8 mouse cellular contexts compared by ENCODE assay signal in genomic region chr10:89872501-89873145, GRCm38 (mm10). TPM values are rescaled to one million over a fixed set of nuclear protein-coding genes. Genes with fewer than 3 reads are reported as not detected.
A peak's percentile ranks its signal among the peaks of the same experiment; 100 is the strongest.
DNase-seq lines count a peak whose midpoint lies in the region; ATAC-seq lines count a peak whose summit lies in the region.

No protein-coding gene starts in this region.

- H3K27me3 ChIP-seq in lung, embryonic 15.5 days, result peaks cover 18% of the 10 kb centered on the region
- H3K27me3 ChIP-seq in forebrain, embryonic 10.5 days (ENCODE audit: poor library complexity, severe bottlenecking), result peaks cover 41% of the 10 kb centered on the region
- no peaks in the 10 kb centered on the region for H3K27me3 ChIP-seq in hindbrain, embryonic 16.5 days (replicated peaks; ENCODE audit: control insufficient read depth, insufficient read depth, low read length)
- no peaks in the 10 kb centered on the region; the same call in 1 of the 2 replicates for H3K27me3 ChIP-seq in midbrain, embryonic 11.5 days (ENCODE audit: control insufficient read depth, insufficient read depth, low read length)

- intact Hi-C loops in gastrocnemius, postnatal 36 days (cut with DNase I), result no loop called here

- H3K4me2 ChIP-seq in lung, embryonic 15.5 days, result peak overlapping the region; percentile 99
- peak overlapping the region; percentile 81 for H3K4me2 ChIP-seq in hindbrain, embryonic 16.5 days (ENCODE audit: low read length)
- peak overlapping the region; percentile 89 for H3K4me2 ChIP-seq in midbrain, embryonic 11.5 days

- peak; percentile 85 for ATAC-seq in lung, embryonic 15.5 days (ENCODE audit: borderline replicate concordance, extremely low read depth, low FRiP score, low TSS enrichment)
- peak; percentile 95 for ATAC-seq in hindbrain, embryonic 16.5 days
- peak; percentile 89 for ATAC-seq in midbrain, embryonic 11.5 days (ENCODE audit: low FRiP score)

- H3K4me3 ChIP-seq in lung, embryonic 15.5 days, result peak overlapping the region; percentile 56
- H3K4me3 ChIP-seq in forebrain, embryonic 10.5 days, result peak overlapping the region; percentile 82
- peak overlapping the region; percentile 85 for H3K4me3 ChIP-seq in hindbrain, embryonic 16.5 days (ENCODE audit: low read length)
- peak overlapping the region; percentile 76 for H3K4me3 ChIP-seq in midbrain, embryonic 11.5 days (ENCODE audit: low read depth, low read length)

- DNase-seq in lung, adult 18-20 months, result no peak
- peak; percentile 50 for DNase-seq in forebrain, embryonic 10.5 days (ENCODE audit: extremely low spot score, low spot score)
- peak; percentile 52 to 68 for DNase-seq in left cerebral cortex, adult 9 months (ENCODE audit: low spot score in 2 of 2)
- DNase-seq in midbrain, embryonic 11.5 days (ENCODE audit: low spot score, missing footprints), result peak; percentile 93
- peak; percentile 86 for DNase-seq in telencephalon, adult 2 months (ENCODE audit: low read depth, low spot score)
- DNase-seq in gastrocnemius, postnatal 36 days, result no peak

- H3K36me3 ChIP-seq in lung, embryonic 15.5 days, result no peaks in the 10 kb centered on the region
- H3K36me3 ChIP-seq in forebrain, embryonic 10.5 days (replicated peaks), result no peaks in the 10 kb centered on the region
- no peaks in the 10 kb centered on the region for H3K36me3 ChIP-seq in hindbrain, embryonic 16.5 days (ENCODE audit: control insufficient read depth, insufficient read depth, low read length)
- no peaks in the 10 kb centered on the region for H3K36me3 ChIP-seq in midbrain, embryonic 11.5 days (ENCODE audit: control insufficient read depth, insufficient read depth, low read length)

- under 1% methylated on average over 25 of the region's 56 CpGs for WGBS in lung, embryonic 15.5 days
- WGBS in forebrain, embryonic 10.5 days, result under 1% methylated on average over 45 of the region's 56 CpGs
- WGBS in hindbrain, embryonic 16.5 days, result under 1% methylated on average over 14 of the region's 56 CpGs
- under 1% methylated on average over 7 of the region's 56 CpGs for WGBS in midbrain, embryonic 11.5 days

- no peaks in the 10 kb centered on the region for H3K9me3 ChIP-seq in lung, embryonic 15.5 days
- H3K9me3 ChIP-seq in forebrain, embryonic 10.5 days, result no peaks in the 10 kb centered on the region
- no peaks in the 10 kb centered on the region for H3K9me3 ChIP-seq in hindbrain, embryonic 16.5 days (ENCODE audit: control insufficient read depth, low read length)
- H3K9me3 ChIP-seq in midbrain, embryonic 11.5 days (ENCODE audit: control insufficient read depth, low read length), result no peaks in the 10 kb centered on the region

- peaks cover 14% of the 10 kb centered on the region for H3K4me1 ChIP-seq in lung, embryonic 15.5 days
- H3K4me1 ChIP-seq in forebrain, embryonic 10.5 days, result peaks cover 20% of the 10 kb centered on the region
- peaks cover 12% of the 10 kb centered on the region for H3K4me1 ChIP-seq in hindbrain, embryonic 16.5 days (ENCODE audit: control insufficient read depth, insufficient read depth, low read depth, low read length)
- no peaks in the 10 kb centered on the region; the same call in 1 of the 2 replicates for H3K4me1 ChIP-seq in midbrain, embryonic 11.5 days (ENCODE audit: control insufficient read depth, insufficient read depth, low read length)

- peak overlapping the region; percentile 8; the same call in 1 of the 2 replicates for H3K9ac ChIP-seq in lung, embryonic 15.5 days
- H3K9ac ChIP-seq in hindbrain, embryonic 16.5 days (ENCODE audit: low read depth, low read length), result peak overlapping the region; percentile 94
- peak overlapping the region; percentile 80 for H3K9ac ChIP-seq in midbrain, embryonic 11.5 days (ENCODE audit: low read length)

- no peak overlapping the region for H3K27ac ChIP-seq in lung, embryonic 15.5 days
- peak overlapping the region; percentile 83 for H3K27ac ChIP-seq in forebrain, embryonic 10.5 days
- H3K27ac ChIP-seq in hindbrain, embryonic 16.5 days (ENCODE audit: low read depth, low read length), result peak overlapping the region; percentile 95
- peak overlapping the region; percentile 17; the same call in 1 of the 2 replicates for H3K27ac ChIP-seq in midbrain, embryonic 11.5 days (ENCODE audit: low read depth, low read length)

RNA-seq across cellular contexts. Expression of gene Anks1b, which starts 0.7 kb away (rescaled TPM):
- 0.47 and 0.93 TPM in 2 replicates for polyA plus RNA-seq in lung, embryonic 15.5 days (2015; fragmentation: Nextera tagmentation; extraction: Ambion mirVana)
- polyA plus RNA-seq in forebrain, embryonic 10.5 days (2016; fragmentation: Nextera tagmentation; extraction: Ambion mirVana), result 2.8 and 3.1 TPM in 2 replicates
- 78.3 and 84.2 TPM in 2 replicates for polyA plus RNA-seq in hindbrain, embryonic 16.5 days (2015; fragmentation: Nextera tagmentation; extraction: Ambion mirVana)
- polyA plus RNA-seq in midbrain, embryonic 11.5 days (2014; fragmentation: Nextera tagmentation; extraction: Ambion mirVana), result 3.7 and 5.4 TPM in 2 replicates
- total RNA-seq in gastrocnemius, postnatal 36 days (2021), result under 1 TPM in 1 of 2 experiments, not detected in 1; 0.20 TPM

Comparison
In these comparisons a context has a peak if more than half of its experiments do, and no peak if none do; other contexts are left out.
1. H3K9ac ChIP-seq: peak in every context shown above with its lines; median percentile 94 in hindbrain, embryonic 16.5 days; 80 in midbrain, embryonic 11.5 days; 8 in lung, embryonic 15.5 days.
2. DNase-seq: peak in forebrain, embryonic 10.5 days (single experiment), left cerebral cortex, adult 9 months (2 of 2), midbrain, embryonic 11.5 days (single experiment) and telencephalon, adult 2 months (single experiment); none in lung, adult 18-20 months (0 of 2) and gastrocnemius, postnatal 36 days (0 of 2).
3. RNA of gene Anks1b, which starts 0.7 kb away (polyA plus RNA-seq): 78.3 to 84.2 TPM in hindbrain, embryonic 16.5 days; 3.7 to 5.4 TPM in midbrain, embryonic 11.5 days, 2.8 to 3.1 TPM in forebrain, embryonic 10.5 days and 0.47 to 0.93 TPM in lung, embryonic 15.5 days; every median in the first group is over 10 times any median in the second.
4. Peak in every context shown above with its lines, with median percentiles within 50 percentile points of each other: ATAC-seq, H3K4me2 ChIP-seq and H3K4me3 ChIP-seq.